Mouse (Mus musculus) hindbrain, embryonic 11.5 days (tissue): Measurements from ENCODE around the gene Amz1. TPM values are rescaled to one million over a fixed set of nuclear protein-coding genes. Genes with fewer than 3 reads are reported as not detected.

ENCODE experiments used
- ATAC-seq: fragments of 200-750 bp; cut with Nextera tagmentation; 2 replicates; pipeline ENCODE4 v1.8.0; 2017; ENCODE audit warnings: mild to moderate bottlenecking, moderate TSS enrichment, moderate library complexity; ENCODE audit not compliant: low FRiP score
- DNase-seq: peaks from one replicate; pipeline ENCODE4 v3.0.0-alpha.2; 2015; ENCODE audit warnings: low spot score
- H3K27ac ChIP-seq: fragments of 300-500 bp; sonication (generic); 2 replicates; pipeline ENCODE4 v1.5.1; 2014; ENCODE audit warnings: mild to moderate bottlenecking, low read depth, low read length
- H3K27me3 ChIP-seq: fragments of 300-500 bp; sonication (generic); 2 replicates; pipeline ENCODE4 v1.6.1; 2014; ENCODE audit warnings: mild to moderate bottlenecking, low read length, moderate library complexity, mixed read lengths; ENCODE audit not compliant: control insufficient read depth, insufficient read depth
- H3K36me3 ChIP-seq: fragments of 300-500 bp; sonication (generic); 2 replicates; pipeline ENCODE4 v1.6.1; 2014; ENCODE audit warnings: mild to moderate bottlenecking, low read length, moderate library complexity, mixed read lengths; ENCODE audit not compliant: control insufficient read depth, insufficient read depth
- H3K4me1 ChIP-seq: fragments of 300-500 bp; sonication (generic); replicated peaks from 2 replicates; pipeline ENCODE4 v1.6.1; 2014; ENCODE audit warnings: low read length, mixed read lengths; ENCODE audit not compliant: control insufficient read depth, insufficient read depth
- H3K4me2 ChIP-seq: fragments of 300-500 bp; sonication (generic); replicated peaks from 2 replicates; pipeline ENCODE4 v1.6.1; 2014; ENCODE audit warnings: mild to moderate bottlenecking, low read depth, low read length
- H3K4me3 ChIP-seq: fragments of 300-500 bp; sonication (generic); 2 replicates; pipeline ENCODE4 v1.5.1; 2014; ENCODE audit warnings: low read depth, low read length
- H3K9ac ChIP-seq: fragments of 300-500 bp; sonication (generic); 2 replicates; pipeline ENCODE4 v1.6.1; 2014; ENCODE audit warnings: low read depth, low read length
- H3K9me3 ChIP-seq: fragments of 300-500 bp; sonication (generic); 2 replicates; pipeline ENCODE4 v1.6.1; 2016; ENCODE audit warnings: low read length; ENCODE audit not compliant: control insufficient read depth
- WGBS: fragments of 180-500 bp; shearing (Covaris S2); extraction: QIAGEN DNeasy Blood & Tissue Kit; methylation state at CpG from one replicate; pipeline ENCODE4 v1.1.7; 2014; 5-methylcytosine and 5-hydroxymethylcytosine counted together
- polyA plus RNA-seq: library from polyadenylated mRNA; unstranded; fragments of >200 nt; fragmentation: Nextera tagmentation; extraction: Ambion mirVana; gene quantifications from 2 replicates; pipeline ENCODE4 v1.2.1, GENCODE M21; 2014

Amz1 gene
- polyA plus RNA-seq, 1 experiment from 2014 or later, result 1.5 TPM

DNA sequence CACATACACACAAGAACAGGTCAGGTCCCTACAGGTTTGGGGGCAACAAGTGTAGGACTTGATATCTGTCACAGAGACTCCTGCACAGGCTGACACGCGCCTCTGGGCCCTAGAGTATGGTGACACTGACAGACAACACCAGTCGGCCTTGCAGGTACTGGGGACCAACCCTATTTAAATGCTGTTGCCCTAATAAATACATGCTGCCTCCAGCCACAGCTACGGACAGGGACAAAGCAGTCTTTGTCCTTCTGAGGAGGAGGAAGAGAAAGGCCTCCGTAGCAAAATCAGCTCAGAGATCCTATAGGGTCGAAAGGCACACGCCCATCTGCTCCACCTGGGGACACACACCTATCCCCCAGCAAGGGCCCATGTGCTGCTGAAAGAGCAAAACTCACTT is 27.9 kb upstream of the Amz1 start:
- 0 out of 2 replicates have a peak, but pooled peaks cover 3% of the 10 kb centered on the region for H3K36me3 ChIP-seq
- H3K4me1 ChIP-seq, result 0 out of 2 replicates have a peak, but pooled peaks cover 2% of the 10 kb centered on the region
- no peak overlapping the region for H3K4me2 ChIP-seq
- no peak overlapping the region for H3K27ac ChIP-seq
- no peak for ATAC-seq
- no peak overlapping the region for H3K9ac ChIP-seq
- no peak for DNase-seq
- H3K27me3 ChIP-seq, result no peaks in the 10 kb centered on the region
- WGBS, result 76% methylated on average over 7 of the region's 7 CpGs
- H3K4me3 ChIP-seq, result no peak overlapping the region
- no peaks in the 10 kb centered on the region for H3K9me3 ChIP-seq

DNA sequence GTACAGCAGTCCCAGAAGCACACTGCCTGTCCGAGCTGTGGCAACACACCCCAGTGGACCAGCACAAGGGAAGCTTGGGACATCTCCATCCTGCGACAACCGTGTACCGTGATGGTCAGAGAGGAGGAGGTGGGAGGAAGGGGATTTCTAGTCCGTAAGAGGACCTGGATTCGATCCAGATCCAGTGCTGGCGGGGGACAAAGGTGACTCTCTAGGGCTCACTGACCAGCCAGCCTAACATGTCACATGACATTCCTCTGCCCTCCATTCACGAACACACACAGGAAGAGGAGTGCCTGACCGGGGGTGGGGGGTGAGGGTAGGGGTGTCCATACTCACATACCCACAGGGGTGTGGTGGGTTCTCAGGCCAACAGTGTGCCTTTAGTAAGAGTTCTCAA is 24.2 kb upstream of the Amz1 start:
- Histone ChIP-seq H3K9ac (no peak overlapping the region), H3K4me1 (peaks cover 4% of the 10 kb centered on the region; the same call in 1 of the 2 replicates), H3K27me3 (no peaks in the 10 kb centered on the region), H3K36me3 (no peaks in the 10 kb centered on the region), H3K4me2 (no peak overlapping the region), H3K4me3 (no peak overlapping the region), H3K27ac (no peak overlapping the region), H3K9me3 (no peaks in the 10 kb centered on the region)
- DNase-seq (no peak), ATAC-seq (no peak)
- 86% methylated on average over 9 of the region's 9 CpGs for WGBS

DNA sequence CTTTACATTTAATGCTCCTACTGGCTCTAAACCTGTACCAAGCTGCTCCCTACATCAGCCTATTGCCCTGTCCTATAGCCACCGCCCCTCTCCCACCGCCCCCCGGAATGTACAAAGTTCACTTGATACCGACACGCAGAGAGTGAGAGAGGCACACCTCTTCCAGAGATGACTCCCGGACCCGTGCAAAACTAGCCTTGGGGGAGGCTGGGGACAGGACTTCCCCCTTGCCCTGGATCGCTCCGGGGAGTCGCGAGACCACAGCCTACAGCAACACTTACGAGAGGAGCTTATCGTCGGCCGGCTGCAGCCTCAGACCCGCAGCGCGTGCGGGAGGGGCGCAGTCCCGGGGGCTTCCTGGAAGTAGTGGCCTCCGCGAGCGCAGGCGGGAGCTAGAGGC is 22.3 kb upstream of the Amz1 start:
- Histone ChIP-seq H3K4me3 (peak overlapping the region; percentile 75), H3K9me3 (no peaks in the 10 kb centered on the region), H3K27ac (peak overlapping the region; percentile 64), H3K36me3 (no peaks in the 10 kb centered on the region), H3K9ac (peak overlapping the region; percentile 84), H3K27me3 (no peaks in the 10 kb centered on the region), H3K4me1 (peaks cover 6% of the 10 kb centered on the region; the same call in 1 of the 2 replicates), H3K4me2 (peak overlapping the region; percentile 80)
- ATAC-seq (peak; percentile 12), DNase-seq (no peak)
- WGBS, result 0% methylated on average over 21 of the region's 25 CpGs

DNA sequence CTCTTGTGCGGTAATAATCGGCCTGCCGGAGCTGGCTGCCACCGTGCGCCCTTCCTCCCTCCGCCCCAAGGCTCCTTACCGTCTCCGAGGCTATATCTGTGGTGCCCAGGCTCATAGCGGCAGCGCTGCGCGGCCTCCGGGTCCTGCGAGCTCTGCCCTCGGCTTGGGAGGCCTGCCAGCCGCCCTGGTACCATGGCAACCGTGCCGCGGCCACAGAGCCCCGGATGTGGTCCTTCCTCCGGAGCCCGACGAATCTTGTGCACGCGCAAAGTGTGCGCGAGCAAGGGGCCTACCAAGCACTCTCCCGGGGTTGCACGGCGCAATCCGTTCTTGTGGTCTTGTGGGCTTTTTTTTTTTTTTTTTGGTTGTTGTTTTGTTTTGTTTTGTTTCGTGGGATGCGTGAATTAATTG is 21.8 kb upstream of the Amz1 start, which contains the start of gene Iqce:
Iqce (minus strand) TSS at position 276 of the 411 bp plus-strand sequence.
- Histone ChIP-seq H3K27me3 (no peaks in the 10 kb centered on the region), H3K4me1 (peaks cover 6% of the 10 kb centered on the region; the same call in 1 of the 2 replicates), H3K4me2 (peak within 1 kb of the TSS; percentile 80), H3K9ac (peak within 1 kb of the TSS; percentile 84), H3K4me3 (peak within 1 kb of the TSS; percentile 75), H3K27ac (peak within 1 kb of the TSS; percentile 64), H3K36me3 (no peaks in the 10 kb centered on the region), H3K9me3 (no peaks in the 10 kb centered on the region)
- DNase-seq (peak; percentile 97), ATAC-seq (peak; percentile 55)
- under 1% methylated on average over 33 of the region's 33 CpGs for WGBS

DNA sequence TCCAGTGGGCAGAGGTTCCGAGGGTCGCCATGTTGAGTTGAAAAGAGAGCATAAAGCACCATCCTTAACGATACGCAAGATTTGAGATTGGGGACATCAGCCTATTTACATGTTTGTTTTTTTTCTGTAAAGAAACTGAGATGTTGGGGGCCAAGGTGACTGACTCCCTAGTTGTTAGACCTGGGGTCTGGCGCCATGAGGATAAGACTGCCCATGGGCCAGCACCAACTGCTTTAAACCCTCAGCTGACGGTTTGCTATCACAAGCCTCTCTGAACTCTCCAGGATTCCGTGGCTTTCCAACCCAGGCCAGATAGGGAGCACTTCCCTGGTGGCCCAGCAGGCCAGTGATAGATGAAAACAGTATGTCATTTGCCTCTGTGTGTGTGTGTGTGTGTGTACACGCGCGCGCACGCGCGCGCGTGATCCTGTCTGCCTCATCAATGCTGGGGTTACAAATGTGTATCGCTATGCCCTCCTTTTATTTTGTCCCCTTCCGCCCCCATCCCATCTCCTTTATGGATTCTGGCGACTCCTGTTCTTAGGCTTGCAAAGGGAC is 21.2 kb upstream of the Amz1 start:
- peaks cover 6% of the 10 kb centered on the region; the same call in 1 of the 2 replicates for H3K4me1 ChIP-seq
- no peak for ATAC-seq
- 57% methylated on average over 19 of the region's 19 CpGs for WGBS
- H3K9ac ChIP-seq, result peak overlapping the region; percentile 45; the same call in 1 of the 2 replicates
- H3K9me3 ChIP-seq, result no peaks in the 10 kb centered on the region
- H3K4me3 ChIP-seq, result peak overlapping the region; percentile 75
- no peaks in the 10 kb centered on the region for H3K36me3 ChIP-seq
- H3K4me2 ChIP-seq, result peak overlapping the region; percentile 80
- peak overlapping the region; percentile 64; the same call in 1 of the 2 replicates for H3K27ac ChIP-seq
- H3K27me3 ChIP-seq, result no peaks in the 10 kb centered on the region
- DNase-seq, result peak; percentile 38

DNA sequence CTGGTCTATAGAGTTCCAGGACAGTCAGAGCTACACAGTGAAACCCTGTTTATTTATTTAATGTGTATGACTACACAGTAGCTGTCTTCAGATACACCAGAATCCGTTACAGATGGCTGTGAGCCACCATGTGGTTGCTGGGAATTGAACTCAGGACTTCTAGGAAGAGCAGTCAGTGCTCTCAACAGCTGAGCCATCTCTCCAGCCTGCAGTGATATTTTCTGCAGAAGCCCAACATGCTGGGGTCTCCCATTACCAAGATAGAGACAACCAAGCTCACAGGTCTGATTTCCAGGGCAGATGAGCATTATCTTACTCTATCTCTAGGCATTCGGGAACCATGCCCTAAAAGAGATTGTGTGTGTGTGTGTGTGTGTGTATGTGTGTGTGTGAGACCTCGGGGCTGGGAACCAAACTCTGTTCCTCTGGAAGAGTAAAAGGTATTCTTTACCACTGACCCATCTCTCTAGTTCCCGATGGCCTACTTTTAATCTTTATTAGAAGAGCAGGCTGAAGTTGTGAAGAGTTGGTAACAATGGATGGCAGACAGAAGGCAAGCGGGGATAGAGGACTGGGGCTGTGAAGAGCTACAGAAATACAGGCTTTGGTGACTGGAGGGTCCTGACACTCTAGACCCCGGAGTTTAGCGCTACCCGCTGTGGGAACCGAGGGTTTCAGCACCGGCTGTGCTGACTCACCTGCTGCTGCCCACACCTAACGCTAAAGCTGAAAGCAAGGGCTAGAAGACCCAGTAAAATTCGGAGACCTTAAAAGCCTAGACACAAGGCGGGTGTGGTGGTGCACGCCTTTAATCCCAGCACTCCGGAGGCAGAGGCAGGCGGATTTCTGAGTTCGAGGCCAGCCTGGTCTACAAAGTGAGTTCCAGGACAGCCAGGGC is 20.2 kb upstream of the Amz1 start:
- 42% methylated on average over 17 of the region's 17 CpGs for WGBS
- H3K27me3 ChIP-seq, result no peaks in the 10 kb centered on the region
- H3K36me3 ChIP-seq, result no peaks in the 10 kb centered on the region
- H3K27ac ChIP-seq, result peak overlapping the region; percentile 82; the same call in 1 of the 2 replicates
- ATAC-seq (no peak), DNase-seq (peak; percentile 19)
- H3K4me2 ChIP-seq, result peak overlapping the region; percentile 36
- no peak overlapping the region for H3K9ac ChIP-seq
- H3K9me3 ChIP-seq, result no peaks in the 10 kb centered on the region
- H3K4me1 ChIP-seq, result peaks cover 6% of the 10 kb centered on the region; the same call in 1 of the 2 replicates
- H3K4me3 ChIP-seq, result peak overlapping the region; percentile 61; the same call in 1 of the 2 replicates

GRCm38 (mm10) chr5:140704378-140705251 is 19.3 kb upstream of the Amz1 start, which contains the start of gene Brat1:
Brat1 (plus strand) TSS chr5:140705011.
- Histone ChIP-seq H3K4me1 (peaks cover 6% of the 10 kb centered on the region; the same call in 1 of the 2 replicates), H3K9me3 (no peaks in the 10 kb centered on the region), H3K27ac (peak within 1 kb of the TSS; percentile 82), H3K36me3 (no peaks in the 10 kb centered on the region), H3K9ac (peak within 1 kb of the TSS; percentile 75), H3K4me3 (peak within 1 kb of the TSS; percentile 61), H3K27me3 (no peaks in the 10 kb centered on the region), H3K4me2 (peak within 1 kb of the TSS; percentile 80)
- under 1% methylated on average over 69 of the region's 69 CpGs for WGBS
- peak; percentile 94 for ATAC-seq
- peak; percentile 100 for DNase-seq
